Mouse (Mus musculus) neural tube, embryonic 15.5 days (tissue): ENCODE measurements around the gene Arcn1. TPM values are rescaled to one million over a fixed set of nuclear protein-coding genes. Genes with fewer than 3 reads are reported as not detected.
"Not testable (repeated sequence)": the region's sequence is repeated elsewhere in the genome, so short reads cannot be mapped to it uniquely, and the experiment has no call there.

Experiments used
- ATAC-seq: fragments of 200-750 bp; cut with Nextera tagmentation; 2 replicates; pipeline ENCODE4 v1.8.0; 2017; ENCODE audit warnings: mild to moderate bottlenecking, moderate TSS enrichment, moderate library complexity; ENCODE audit not compliant: low FRiP score
- H3K27ac ChIP-seq: fragments of 300-500 bp; sonication (generic); replicated peaks from 2 replicates; pipeline ENCODE4 v1.5.1; 2015; ENCODE audit warnings: mild to moderate bottlenecking, inconsistent platforms
- H3K27me3 ChIP-seq: fragments of 300-500 bp; sonication (generic); replicated peaks from 2 replicates; pipeline ENCODE4 v1.6.1; 2015; ENCODE audit warnings: inconsistent platforms
- H3K36me3 ChIP-seq: fragments of 300-500 bp; sonication (generic); 2 replicates; pipeline ENCODE4 v1.6.1; 2015; ENCODE audit warnings: inconsistent platforms
- H3K4me1 ChIP-seq: fragments of 300-500 bp; sonication (generic); 2 replicates; pipeline ENCODE4 v1.6.1; 2015; ENCODE audit warnings: inconsistent platforms
- H3K4me2 ChIP-seq: fragments of 300-500 bp; sonication (generic); 2 replicates; pipeline ENCODE4 v1.6.1; 2015; ENCODE audit warnings: inconsistent platforms, mild to moderate bottlenecking, moderate library complexity
- H3K4me3 ChIP-seq: fragments of 300-500 bp; sonication (generic); replicated peaks from 2 replicates; pipeline ENCODE4 v1.5.1; 2015; ENCODE audit warnings: mild to moderate bottlenecking, inconsistent platforms
- H3K9ac ChIP-seq: fragments of 300-500 bp; sonication (generic); replicated peaks from 2 replicates; pipeline ENCODE4 v1.6.1; 2015; ENCODE audit warnings: mild to moderate bottlenecking, inconsistent platforms
- H3K9me3 ChIP-seq: fragments of 300-500 bp; sonication (generic); replicated peaks from 2 replicates; pipeline ENCODE4 v1.6.1; 2016; ENCODE audit warnings: inconsistent platforms
- WGBS: fragments of 180-500 bp; shearing (Covaris S2); methylation state at CpG from one replicate; pipeline ENCODE4 v1.1.7; 2015; ENCODE audit warnings: mixed read lengths; 5-methylcytosine and 5-hydroxymethylcytosine counted together
- polyA plus RNA-seq: library from polyadenylated mRNA; unstranded; fragments of >200 nt; fragmentation: Nextera tagmentation; extraction: Ambion mirVana; gene quantifications from 2 replicates; pipeline ENCODE4 v1.2.1, GENCODE M21; 2015

Arcn1 gene
- polyA plus RNA-seq, 1 experiment from 2014 or later = 135 TPM

DNA sequence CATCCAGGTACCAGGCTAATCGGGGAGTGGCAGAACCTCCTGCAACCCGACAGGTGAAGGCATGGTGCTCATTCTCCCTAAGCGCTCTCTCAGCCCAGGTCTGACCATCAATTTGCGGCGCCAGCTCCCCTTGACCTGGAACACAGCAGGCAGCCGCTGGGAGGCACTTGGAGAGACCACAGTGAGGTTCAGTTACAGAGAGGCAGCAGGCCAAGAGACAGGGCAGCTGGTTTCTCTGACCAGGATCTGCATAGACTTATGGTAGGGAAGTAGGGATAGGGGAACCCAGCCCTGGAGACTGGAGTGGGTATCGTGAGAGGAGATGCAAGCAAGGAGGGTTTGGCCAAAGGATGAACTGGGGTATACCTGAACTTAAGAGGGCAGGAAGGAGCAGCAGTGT lies 30.7 kb upstream of the Arcn1 start:
- Histone ChIP-seq H3K36me3 (no peaks in the 10 kb centered on the region), H3K27ac (no peak overlapping the region; the same call in 1 of the 2 replicates), H3K9me3 (no peaks in the 10 kb centered on the region), H3K27me3 (no peaks in the 10 kb centered on the region), H3K4me1 (peaks cover 21% of the 10 kb centered on the region), H3K9ac (peak overlapping the region; percentile 56), H3K4me2 (peak overlapping the region; percentile 97), H3K4me3 (peak overlapping the region; percentile 50)
- WGBS = 38% methylated on average over 7 of the region's 7 CpGs
- no peak for ATAC-seq

DNA sequence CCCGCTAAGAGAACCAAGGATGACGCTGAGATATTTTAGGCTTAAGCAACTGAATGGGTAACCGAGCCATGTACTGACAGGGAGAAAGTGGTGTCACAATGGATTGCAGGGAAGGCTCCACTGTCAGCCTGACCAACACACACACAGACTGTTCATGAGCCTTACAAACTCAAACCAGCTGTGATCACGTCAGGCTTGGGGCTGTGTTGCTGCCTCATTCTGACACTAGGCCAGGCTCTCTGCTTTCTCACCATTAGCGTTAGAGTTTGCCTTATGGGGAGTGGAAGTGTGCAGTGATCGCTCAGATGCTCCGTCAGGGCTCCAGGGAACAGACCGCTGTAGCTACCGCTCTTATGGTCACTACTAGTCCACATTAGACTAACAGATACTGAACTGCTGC lies 25.2 kb upstream of the Arcn1 start:
- Histone ChIP-seq H3K4me3 (no peak overlapping the region), H3K27me3 (no peaks in the 10 kb centered on the region), H3K9ac (no peak overlapping the region), H3K27ac (no peak overlapping the region), H3K36me3 (peaks cover 49% of the 10 kb centered on the region), H3K9me3 (no peaks in the 10 kb centered on the region), H3K4me1 (peaks cover under 1% of the 10 kb centered on the region; the same call in 1 of the 2 replicates), H3K4me2 (no peak overlapping the region)
- WGBS = 77% methylated on average over 9 of the region's 9 CpGs
- no peak for ATAC-seq

DNA sequence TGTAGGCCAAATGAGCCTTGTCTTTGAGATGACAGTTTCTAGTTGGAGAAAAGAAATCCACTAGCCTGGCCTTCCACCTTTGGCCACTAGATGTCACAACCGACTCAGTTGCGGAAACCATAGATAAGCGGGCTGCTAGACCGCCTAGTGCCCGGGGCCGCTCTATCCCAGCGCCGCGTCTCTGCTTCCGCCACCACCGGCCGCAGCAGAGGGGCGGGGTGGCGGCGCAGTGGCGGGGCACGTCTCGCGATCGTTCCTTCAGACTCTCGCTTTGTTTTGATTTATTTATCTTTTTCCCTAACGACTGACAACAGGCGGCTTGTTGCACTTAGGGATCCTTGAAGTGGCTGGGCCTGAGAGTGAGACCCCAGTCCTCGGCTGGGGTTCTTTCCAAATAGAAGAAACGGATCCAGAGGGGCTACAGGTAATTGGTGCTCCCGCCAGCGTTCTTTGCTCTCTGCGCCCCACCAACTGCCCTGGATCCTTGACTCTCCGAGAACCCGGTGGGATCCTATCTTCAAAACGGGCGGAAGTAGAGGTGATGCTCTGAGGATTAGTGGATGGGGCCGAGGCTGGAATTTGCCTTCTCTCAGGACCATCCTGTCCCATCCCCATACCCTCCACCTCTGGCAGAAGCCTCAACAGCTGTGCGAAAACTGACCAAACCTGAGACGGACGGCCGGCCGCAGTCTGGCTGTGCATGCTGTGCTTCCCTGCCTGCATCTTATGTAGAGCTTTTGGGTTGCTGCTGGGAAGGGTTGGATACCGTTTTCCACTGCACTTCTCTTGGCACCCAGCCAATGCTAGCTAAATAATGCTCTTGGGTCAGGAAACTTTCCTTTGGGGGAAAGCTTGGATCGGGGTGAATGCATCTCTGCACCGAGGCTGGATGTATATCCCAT lies 5.4 kb upstream of the Arcn1 start:
- peak; percentile 98 for ATAC-seq
- Histone ChIP-seq H3K27ac (peak overlapping the region; percentile 92), H3K4me3 (peak overlapping the region; percentile 83), H3K27me3 (no peaks in the 10 kb centered on the region), H3K9me3 (no peaks in the 10 kb centered on the region), H3K9ac (peak overlapping the region; percentile 89), H3K4me2 (peak overlapping the region; percentile 87), H3K4me1 (peaks cover 29% of the 10 kb centered on the region), H3K36me3 (peaks cover 6% of the 10 kb centered on the region)
- whole genome bisulfite sequencing = under 1% methylated on average over 41 of the region's 41 CpGs

DNA sequence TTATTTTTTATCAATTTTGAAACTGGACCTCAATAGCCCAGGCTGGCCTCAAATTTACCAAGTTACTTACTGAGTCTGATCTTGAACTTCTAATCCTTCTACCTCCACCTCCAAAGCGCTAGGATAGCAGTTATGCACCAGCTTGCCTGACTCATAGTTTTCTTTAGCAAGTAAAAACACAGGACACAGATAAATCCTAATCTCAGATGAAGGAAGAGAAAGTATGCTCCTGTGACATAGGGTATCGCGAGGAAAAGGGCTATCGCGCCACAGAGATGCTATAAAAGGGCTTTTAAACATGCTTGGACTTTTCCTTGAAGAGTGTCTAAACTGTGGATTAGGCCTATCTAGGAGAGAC lies 4.7 kb upstream of the Arcn1 start:
- H3K4me3 ChIP-seq = no peak overlapping the region
- no peaks in the 10 kb centered on the region for H3K27me3 ChIP-seq
- no peaks in the 10 kb centered on the region for H3K9me3 ChIP-seq
- H3K4me1 ChIP-seq = peaks cover 29% of the 10 kb centered on the region
- H3K9ac ChIP-seq = no peak overlapping the region
- WGBS = 25% methylated on average over 5 of the region's 5 CpGs
- no peak for ATAC-seq
- H3K27ac ChIP-seq = peak overlapping the region; percentile 51; the same call in 1 of the 2 replicates
- H3K4me2 ChIP-seq = no peak overlapping the region
- H3K36me3 ChIP-seq = peaks cover 6% of the 10 kb centered on the region

DNA sequence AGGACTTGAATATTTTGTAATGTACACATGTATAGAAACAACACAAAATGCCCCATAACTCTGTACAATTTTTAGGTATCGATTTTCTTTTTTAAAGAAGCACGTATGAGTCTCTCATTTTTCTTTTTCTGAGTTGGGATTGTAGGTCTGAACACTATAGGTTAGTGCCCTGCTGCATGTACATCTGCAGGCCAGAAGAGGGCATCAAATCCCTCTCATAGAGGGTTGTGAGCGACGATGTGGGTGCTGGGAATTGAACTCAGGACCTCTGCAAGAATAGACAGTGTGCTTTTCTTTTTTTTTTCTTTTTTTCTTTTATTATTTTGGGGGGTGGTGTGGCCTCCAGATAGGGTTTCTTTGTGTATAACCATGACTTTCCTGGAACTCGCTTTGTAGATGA lies 3.7 kb upstream of the Arcn1 start:
- ATAC-seq = no peak
- Histone ChIP-seq H3K36me3 (peaks cover 6% of the 10 kb centered on the region), H3K4me3 (no peak overlapping the region), H3K9ac (no peak overlapping the region), H3K4me1 (peaks cover 34% of the 10 kb centered on the region), H3K27ac (no peak overlapping the region), H3K4me2 (no peak overlapping the region), H3K27me3 (no peaks in the 10 kb centered on the region), H3K9me3 (no peaks in the 10 kb centered on the region)
- WGBS = 93% methylated on average over 5 of the region's 5 CpGs

DNA sequence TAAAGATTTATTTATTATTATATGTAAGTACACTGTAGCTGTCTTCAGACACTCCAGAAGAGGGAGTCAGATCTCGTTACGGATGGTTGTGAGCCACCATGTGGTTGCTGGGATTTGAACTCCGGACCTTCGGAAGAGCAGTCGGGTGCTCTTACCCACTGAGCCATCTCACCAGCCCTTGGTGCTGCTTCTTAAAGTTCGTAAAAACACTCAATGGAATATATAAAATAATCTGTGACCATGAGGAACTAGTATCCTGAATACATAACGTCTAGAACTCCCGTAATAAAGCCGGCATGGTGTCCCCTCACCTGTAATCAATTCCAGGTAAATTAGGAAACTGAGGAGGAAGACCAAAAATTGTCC lies 367 bp upstream of the Arcn1 start:
- H3K27ac ChIP-seq = peak overlapping the region; percentile 98
- H3K9me3 ChIP-seq, H3K36me3 ChIP-seq, ATAC-seq, H3K9ac ChIP-seq, H3K27me3 ChIP-seq: not testable (repeated sequence)
- peak overlapping the region; percentile 97 for H3K4me3 ChIP-seq
- peak overlapping the region; percentile 76 for H3K4me2 ChIP-seq
- WGBS = 45% methylated on average over 7 of the region's 9 CpGs
- peaks cover 34% of the 10 kb centered on the region for H3K4me1 ChIP-seq

DNA sequence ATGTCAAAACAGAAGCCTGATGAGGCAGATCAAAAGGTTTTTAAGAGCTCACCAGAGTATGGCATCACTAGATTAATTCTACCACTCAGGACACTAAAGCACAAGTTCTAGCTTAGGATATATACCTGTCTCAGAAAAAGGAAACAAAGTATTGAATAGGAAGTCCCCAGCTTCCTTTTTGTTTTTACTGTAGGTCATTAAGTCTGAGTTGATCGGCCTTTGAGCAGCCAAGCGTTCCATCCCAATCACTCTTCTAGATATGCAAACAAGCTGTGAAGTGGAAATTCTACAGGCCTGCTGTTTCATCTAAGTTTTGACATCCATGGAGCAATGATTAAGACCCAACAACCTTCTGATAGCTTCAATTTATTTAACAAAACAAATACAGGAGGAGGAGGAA lies 6.8 kb downstream of the Arcn1 start:
- ATAC-seq = no peak
- no peak overlapping the region for H3K27ac ChIP-seq
- 75% methylated on average over 2 of the region's 2 CpGs for WGBS

DNA sequence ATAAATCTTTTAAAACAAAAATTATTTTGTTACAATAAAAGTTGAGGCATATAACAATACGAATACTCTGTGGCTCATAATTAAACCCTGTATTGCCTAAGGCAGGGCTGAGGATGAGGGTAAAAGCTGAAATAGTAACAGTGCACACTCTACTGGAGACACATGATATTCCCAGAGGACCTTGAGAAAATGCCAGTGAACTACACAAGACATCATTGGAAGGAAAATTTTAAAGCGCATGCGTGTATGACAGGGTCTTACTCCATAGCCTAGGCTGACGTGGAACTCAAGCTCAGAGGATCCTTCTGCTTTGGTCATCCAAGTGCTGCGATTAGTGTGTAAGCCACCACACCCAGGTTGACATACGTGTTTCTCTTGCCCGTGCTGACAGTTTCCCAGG lies 19.2 kb downstream of the Arcn1 start:
- peaks cover 79% of the 10 kb centered on the region for H3K36me3 ChIP-seq
- H3K27ac ChIP-seq = no peak overlapping the region
- no peak overlapping the region for H3K4me3 ChIP-seq
- no peak for ATAC-seq
- no peak overlapping the region for H3K9ac ChIP-seq
- H3K4me2 ChIP-seq = no peak overlapping the region
- H3K27me3 ChIP-seq = no peaks in the 10 kb centered on the region
- no peaks in the 10 kb centered on the region for H3K9me3 ChIP-seq
- WGBS = 95% methylated on average over 7 of the region's 7 CpGs
- no peaks in the 10 kb centered on the region for H3K4me1 ChIP-seq

More for the DNA sequence above, 6.8 kb downstream of the Arcn1 start:
- H3K27me3 ChIP-seq = no peaks in the 10 kb centered on the region
- no peak overlapping the region for H3K9ac ChIP-seq
- peaks cover 19% of the 10 kb centered on the region for H3K36me3 ChIP-seq
- peaks cover 20% of the 10 kb centered on the region for H3K4me1 ChIP-seq
- no peak overlapping the region for H3K4me2 ChIP-seq
- no peaks in the 10 kb centered on the region for H3K9me3 ChIP-seq
- H3K4me3 ChIP-seq = no peak overlapping the region

DNA sequence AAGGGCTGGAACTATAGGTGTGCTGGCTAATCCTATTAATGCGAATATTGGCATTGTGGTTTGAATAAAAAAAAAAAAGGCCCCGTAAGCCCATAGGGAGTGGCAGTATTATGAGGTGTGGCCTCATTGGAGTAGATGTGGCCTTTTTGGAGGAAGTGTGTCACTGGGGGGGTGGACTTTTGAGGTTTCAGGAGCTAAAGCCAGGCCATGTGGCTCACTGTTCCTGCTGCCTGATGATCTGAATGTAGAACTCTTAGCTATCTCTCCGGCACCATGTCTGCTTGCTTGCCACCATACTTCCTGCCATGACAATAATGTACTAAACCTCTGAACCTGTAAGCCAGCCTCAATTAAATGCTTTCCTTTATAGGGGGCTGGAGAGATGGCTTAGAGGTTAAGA lies 20.3 kb downstream of the Arcn1 start:
- no peak overlapping the region for H3K9ac ChIP-seq
- ATAC-seq = no peak
- H3K9me3 ChIP-seq = no peaks in the 10 kb centered on the region
- H3K4me1 ChIP-seq = no peaks in the 10 kb centered on the region
- H3K36me3 ChIP-seq = peaks cover 86% of the 10 kb centered on the region
- H3K27me3 ChIP-seq = no peaks in the 10 kb centered on the region
- WGBS = 95% methylated on average over 3 of the region's 3 CpGs
- no peak overlapping the region for H3K27ac ChIP-seq
- H3K4me3 ChIP-seq = no peak overlapping the region
- H3K4me2 ChIP-seq = no peak overlapping the region

DNA sequence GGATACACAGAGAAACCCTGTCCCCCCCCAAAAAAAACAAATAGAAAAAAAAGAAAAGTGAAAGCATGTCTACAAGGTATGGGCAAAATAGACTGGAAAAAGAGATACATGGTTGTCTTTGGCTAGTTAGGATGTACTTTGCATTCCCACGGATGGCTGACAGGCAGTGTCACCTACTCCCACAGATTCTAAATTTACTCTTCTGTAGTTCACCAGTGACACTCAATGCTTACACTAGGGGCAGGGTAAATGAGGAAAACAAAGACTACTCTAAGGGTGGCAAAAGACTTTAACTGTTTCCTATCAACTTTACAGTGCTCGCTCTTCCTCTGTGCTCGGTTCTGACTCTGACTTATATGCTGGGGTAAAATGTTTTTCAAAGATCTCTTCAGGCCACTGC lies 21.0 kb downstream of the Arcn1 start:
- Histone ChIP-seq H3K36me3 (peaks cover 83% of the 10 kb centered on the region), H3K27ac (no peak overlapping the region), H3K9ac (no peak overlapping the region), H3K4me1 (no peaks in the 10 kb centered on the region), H3K4me3 (no peak overlapping the region), H3K9me3 (no peaks in the 10 kb centered on the region), H3K4me2 (no peak overlapping the region), H3K27me3 (no peaks in the 10 kb centered on the region)
- no peak for ATAC-seq
- WGBS = 95% methylated on average over 3 of the region's 3 CpGs

DNA sequence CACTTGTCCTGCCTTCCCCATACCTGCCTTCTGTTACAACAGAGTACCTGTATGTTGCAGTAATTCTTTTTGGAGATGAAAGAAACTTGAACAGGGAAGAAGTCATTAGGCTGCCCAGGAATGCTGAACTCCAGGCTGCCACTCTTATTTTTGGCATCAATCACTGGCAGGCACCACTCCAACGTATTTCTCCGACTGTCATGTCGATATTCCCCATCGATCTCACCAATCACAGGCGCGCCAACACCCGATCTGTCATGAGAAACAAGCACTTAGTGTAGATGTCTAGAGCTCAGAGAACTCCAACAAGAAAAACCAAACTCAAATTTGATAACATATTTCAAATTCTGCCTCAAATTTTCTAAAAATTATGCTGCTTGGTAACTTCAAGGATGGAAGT lies 22.3 kb downstream of the Arcn1 start:
- no peak for ATAC-seq

DNA sequence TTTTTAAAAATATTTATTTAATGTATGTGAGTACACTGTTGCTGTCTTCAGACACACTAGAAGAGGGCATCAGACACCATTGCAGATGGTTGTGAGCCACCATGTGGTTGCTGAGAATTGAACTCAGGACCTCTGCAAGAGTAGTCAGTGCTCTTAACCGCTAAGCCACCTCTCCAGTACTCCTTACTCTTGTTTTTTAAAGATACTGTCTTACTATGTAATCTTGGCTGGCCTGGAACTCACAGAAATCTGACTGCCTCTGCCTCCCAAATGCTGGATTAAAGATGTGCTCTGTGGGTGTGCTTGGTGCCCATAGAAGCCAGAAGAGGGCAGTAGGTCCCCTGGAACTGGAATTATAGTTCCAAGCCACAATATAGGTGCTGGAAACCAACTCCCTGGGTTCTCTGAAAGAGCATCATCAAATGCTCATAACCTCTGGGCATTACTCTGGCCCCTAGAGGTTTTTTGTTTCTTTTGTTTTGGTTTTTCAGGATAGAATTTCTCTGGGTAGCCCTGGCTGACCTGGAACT lies 26.9 kb downstream of the Arcn1 start:
- no peak for ATAC-seq
- no peaks in the 10 kb centered on the region for H3K4me1 ChIP-seq
- H3K27ac ChIP-seq = no peak overlapping the region
- H3K4me2 ChIP-seq = no peak overlapping the region
- peaks cover 41% of the 10 kb centered on the region for H3K36me3 ChIP-seq
- H3K9ac ChIP-seq = no peak overlapping the region
- no peaks in the 10 kb centered on the region for H3K9me3 ChIP-seq
- 85% methylated on average over 1 of the region's 1 CpGs for WGBS
- H3K27me3 ChIP-seq = no peaks in the 10 kb centered on the region
- no peak overlapping the region for H3K4me3 ChIP-seq

More for the DNA sequence above, 22.3 kb downstream of the Arcn1 start:
- Histone ChIP-seq H3K4me1 (no peaks in the 10 kb centered on the region), H3K27me3 (no peaks in the 10 kb centered on the region), H3K9ac (no peak overlapping the region), H3K36me3 (peaks cover 77% of the 10 kb centered on the region), H3K4me2 (no peak overlapping the region), H3K4me3 (no peak overlapping the region), H3K9me3 (no peaks in the 10 kb centered on the region), H3K27ac (no peak overlapping the region)
- 96% methylated on average over 7 of the region's 7 CpGs for WGBS
